Mouse (Mus musculus) bone marrow, adult 2 months (tissue): Measurements from ENCODE around the gene Aar2.

Experiments
- CTCF ChIP-seq: fragments of 200-500 bp; IDR thresholded peaks from 2 replicates; pipeline ENCODE4 v1.5.1; 2011; ENCODE audit warnings: low read length, control low read depth; ENCODE audit not compliant: control insufficient read depth, insufficient read depth
- POLR2A ChIP-seq: fragments of 200-500 bp; IDR thresholded peaks from 2 replicates; pipeline ENCODE4 v1.6.1; 2011; ENCODE audit warnings: low read depth, mild to moderate bottlenecking, control low read depth, low read length, borderline replicate concordance; ENCODE audit not compliant: control insufficient read depth

- TF ChIP-seq CTCF, result no peak
- no peak for TF ChIP-seq POLR2A
Observed at GRCm38 (mm10) chr2:156552421-156552820, 5.0 kb downstream of the Aar2 start.
